Mouse (Mus musculus): ENCODE data around the gene Cox7a1. TPM values are rescaled to one million over a fixed set of nuclear protein-coding genes. Genes with fewer than 3 reads are reported as not detected.
A peak's percentile ranks its signal among the peaks of the same experiment; 100 is the strongest.
"Not testable (repeated sequence)": the region's sequence is repeated elsewhere in the genome, so short reads cannot be mapped to it uniquely, and the experiment has no call there.

The Cox7a1 gene
- polyA plus RNA-seq, 1 experiment from 2014 or later, result 9.1 TPM

DNA sequence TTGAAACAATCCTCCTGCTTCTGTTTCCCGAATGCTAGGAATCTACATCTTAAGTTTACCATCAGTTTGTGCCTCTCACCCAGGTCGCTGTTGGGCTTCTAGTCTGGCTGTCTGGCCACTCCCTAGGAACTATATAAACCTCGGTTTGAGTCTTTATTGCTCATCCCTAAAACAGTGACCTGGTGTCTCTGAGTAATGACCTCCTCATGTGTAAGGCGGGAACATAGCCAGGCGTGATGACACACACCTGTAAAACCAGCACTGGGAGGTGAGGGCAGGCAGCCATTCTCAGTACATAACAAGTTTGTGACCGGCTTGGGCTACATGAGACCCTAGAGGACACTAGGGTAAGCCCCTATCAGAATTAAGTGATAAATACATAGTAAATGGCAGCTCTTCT, 11.5 kb downstream of the Cox7a1 start:
- Histone ChIP-seq H3K4me3 (ENCODE audit: low read depth, low read length) (no peak overlapping the region; the same call in 1 of the 2 replicates), H3K27ac (ENCODE audit: low read length) (no peak overlapping the region), H3K9me3 (replicated peaks; ENCODE audit: control insufficient read depth, low read length) (no peaks in the 10 kb centered on the region), H3K36me3 (ENCODE audit: control insufficient read depth, insufficient read depth) (peaks cover 10% of the 10 kb centered on the region), H3K4me1 (ENCODE audit: control insufficient read depth, low read depth, low read length) (peaks cover 26% of the 10 kb centered on the region), H3K27me3 (ENCODE audit: control insufficient read depth, insufficient read depth, low read depth, low read length) (no peaks in the 10 kb centered on the region), H3K4me2 (ENCODE audit: low read depth, low read length) (peak overlapping the region; percentile 90), H3K9ac (ENCODE audit: low read depth, low read length) (no peak overlapping the region)
- WGBS (ENCODE audit: insufficient replicate concordance), result 60% methylated on average over 6 of the region's 6 CpGs
- ATAC-seq (ENCODE audit: low read depth), result no peak

DNA sequence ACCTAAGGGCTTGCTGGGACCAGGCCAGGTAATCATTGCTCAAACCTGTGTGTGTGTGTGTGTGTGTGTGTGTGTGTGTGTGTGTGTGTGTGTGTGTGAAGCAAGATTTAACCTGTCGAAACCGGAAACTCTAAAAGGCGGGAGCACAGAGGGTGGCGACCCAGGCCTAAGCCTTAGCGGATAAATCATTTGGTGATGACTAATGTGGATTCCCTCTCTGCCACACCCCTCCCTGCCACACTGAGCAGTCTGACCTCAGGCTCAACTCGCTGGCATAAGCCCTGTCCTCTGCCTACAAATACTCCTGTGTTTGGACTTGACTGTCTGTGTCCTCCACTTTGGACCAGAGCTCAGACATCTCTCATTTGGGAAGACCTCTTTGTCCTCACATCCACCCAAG, 12.2 kb downstream of the Cox7a1 start:
- Histone ChIP-seq H3K4me3 (ENCODE audit: low read depth, low read length) (no peak overlapping the region), H3K4me2 (ENCODE audit: low read depth, low read length) (no peak overlapping the region), H3K36me3 (ENCODE audit: control insufficient read depth, insufficient read depth) (peaks cover 9% of the 10 kb centered on the region), H3K9me3 (replicated peaks; ENCODE audit: control insufficient read depth, low read length) (no peaks in the 10 kb centered on the region), H3K27ac (ENCODE audit: low read length) (no peak overlapping the region), H3K27me3 (ENCODE audit: control insufficient read depth, insufficient read depth, low read depth, low read length) (no peaks in the 10 kb centered on the region), H3K4me1 (ENCODE audit: control insufficient read depth, low read depth, low read length) (peaks cover 26% of the 10 kb centered on the region), H3K9ac (ENCODE audit: low read depth, low read length) (no peak overlapping the region)
- ATAC-seq (ENCODE audit: low read depth), result no peak
- 61% methylated on average over 6 of the region's 6 CpGs for WGBS (ENCODE audit: insufficient replicate concordance)

DNA sequence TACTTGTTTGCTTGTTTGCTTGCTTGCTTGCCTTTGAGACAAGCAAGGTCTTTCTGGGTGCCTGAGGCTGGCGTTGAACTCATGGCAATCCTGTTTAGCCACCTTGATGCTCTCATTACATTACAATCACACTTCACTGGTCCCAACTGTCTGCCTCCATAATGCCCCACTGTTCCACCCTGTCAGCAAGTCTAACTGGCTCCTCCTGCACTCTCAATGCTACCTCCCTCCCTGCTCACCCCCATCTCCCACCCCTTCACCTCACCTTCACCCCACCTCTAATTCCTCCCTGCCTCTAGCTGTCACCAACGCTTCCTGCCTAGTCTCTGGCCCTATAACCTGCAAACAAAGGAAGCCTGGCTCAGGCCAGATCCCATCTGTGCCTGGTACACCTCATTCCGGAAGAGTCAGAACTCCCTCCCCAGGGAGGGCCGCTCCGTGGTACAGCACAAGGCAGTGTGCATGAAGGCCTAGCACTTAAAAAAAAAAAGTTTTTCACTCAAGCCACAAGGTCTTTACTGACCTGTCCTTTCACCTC, 13.7 kb downstream of the Cox7a1 start:
- H3K27ac ChIP-seq (ENCODE audit: low read length), result no peak overlapping the region
- 52% methylated on average over 5 of the region's 5 CpGs for WGBS (ENCODE audit: insufficient replicate concordance)

DNA sequence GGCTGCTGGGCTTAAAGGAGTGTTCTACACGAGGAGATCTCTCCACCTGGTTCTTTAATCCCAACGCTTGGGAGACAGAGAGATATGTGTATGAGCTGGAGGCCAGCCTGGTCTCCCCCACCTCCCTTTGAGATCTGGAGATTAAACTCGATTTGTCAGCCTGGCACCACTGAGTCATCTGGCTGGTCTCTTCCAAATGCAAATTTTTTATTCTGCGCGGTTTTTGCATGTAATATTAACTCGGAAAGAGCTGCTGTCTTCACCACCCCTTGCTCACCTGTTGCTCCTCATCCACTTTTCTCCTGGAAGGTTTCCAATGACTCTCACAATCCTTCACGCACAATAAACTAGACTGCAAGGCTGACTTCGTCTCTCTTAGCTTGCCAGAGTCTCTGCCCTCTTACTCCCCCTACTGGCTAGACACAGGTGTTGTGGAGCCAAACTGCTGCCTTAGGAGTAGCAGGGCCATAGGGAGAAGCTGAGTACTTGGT, 14.6 kb downstream of the Cox7a1 start, which contains the start of gene Capns1:
Gene Capns1, minus strand, starts transcription at position 331 of the 491 bp plus-strand sequence.
- Histone ChIP-seq H3K27me3 (ENCODE audit: control insufficient read depth, insufficient read depth, low read depth, low read length) (no peaks in the 10 kb centered on the region), H3K27ac (ENCODE audit: low read length) (no peak within 1 kb of the TSS), H3K4me1 (ENCODE audit: control insufficient read depth, low read depth, low read length) (peaks cover 18% of the 10 kb centered on the region), H3K4me3 (ENCODE audit: low read depth, low read length) (no peak within 1 kb of the TSS), H3K36me3 (ENCODE audit: control insufficient read depth, insufficient read depth) (no peaks in the 10 kb centered on the region), H3K9ac (ENCODE audit: low read depth, low read length) (no peak within 1 kb of the TSS), H3K9me3 (replicated peaks; ENCODE audit: control insufficient read depth, low read length) (no peaks in the 10 kb centered on the region), H3K4me2 (ENCODE audit: low read depth, low read length) (no peak within 1 kb of the TSS)
- WGBS (ENCODE audit: insufficient replicate concordance), result 6% methylated on average over 8 of the region's 8 CpGs
- no peak for ATAC-seq (ENCODE audit: low read depth)

More for the DNA sequence above, 13.7 kb downstream of the Cox7a1 start:
- H3K4me3 ChIP-seq (ENCODE audit: low read depth, low read length), result no peak overlapping the region
- H3K4me2 ChIP-seq (ENCODE audit: low read depth, low read length), result no peak overlapping the region
- ATAC-seq (ENCODE audit: low read depth), result no peak
- no peak overlapping the region for H3K9ac ChIP-seq (ENCODE audit: low read depth, low read length)
- H3K4me1 ChIP-seq (ENCODE audit: control insufficient read depth, low read depth, low read length), result peaks cover 26% of the 10 kb centered on the region
- H3K27me3 ChIP-seq (ENCODE audit: control insufficient read depth, insufficient read depth, low read depth, low read length), result no peaks in the 10 kb centered on the region
- no peaks in the 10 kb centered on the region for H3K36me3 ChIP-seq (ENCODE audit: control insufficient read depth, insufficient read depth)
- no peaks in the 10 kb centered on the region for H3K9me3 ChIP-seq (replicated peaks; ENCODE audit: control insufficient read depth, low read length)

DNA sequence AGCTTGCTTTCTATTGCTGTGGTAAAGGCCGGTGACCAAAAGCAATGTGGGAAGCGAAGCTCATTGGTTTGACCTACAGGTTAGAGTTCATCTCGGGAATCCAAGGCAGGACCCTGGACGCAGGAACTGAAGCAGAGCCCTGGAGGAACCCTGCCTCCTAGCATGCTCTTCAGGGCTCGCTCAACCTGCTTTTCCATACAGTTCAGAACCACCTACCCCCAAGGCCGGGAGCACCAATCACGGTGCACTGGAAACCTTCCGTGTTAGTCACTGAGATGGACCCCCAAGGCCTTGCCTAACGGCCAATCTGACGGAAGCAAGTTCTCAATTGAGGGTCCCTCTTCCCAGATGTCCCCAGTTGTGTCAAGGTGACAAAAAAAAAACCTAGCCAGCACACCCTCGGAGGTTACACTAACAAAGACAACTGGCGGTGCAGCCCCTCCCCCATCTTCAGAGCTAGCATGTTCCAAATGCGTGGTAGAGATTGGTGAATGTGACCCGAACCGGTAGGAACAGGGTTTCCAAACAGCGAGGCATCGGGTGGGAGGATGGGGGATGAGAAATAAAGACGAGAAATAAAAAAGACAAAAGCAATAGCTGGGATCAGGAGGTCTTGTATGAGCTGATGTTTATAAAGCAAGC, 15.7 kb downstream of the Cox7a1 start:
- Histone ChIP-seq H3K4me3 (ENCODE audit: low read depth, low read length) (no peak overlapping the region), H3K4me1 (ENCODE audit: control insufficient read depth, low read depth, low read length) (peaks cover 15% of the 10 kb centered on the region), H3K9me3 (replicated peaks; ENCODE audit: control insufficient read depth, low read length) (no peaks in the 10 kb centered on the region), H3K27ac (ENCODE audit: low read length) (no peak overlapping the region), H3K27me3 (ENCODE audit: control insufficient read depth, insufficient read depth, low read depth, low read length) (no peaks in the 10 kb centered on the region), H3K9ac (ENCODE audit: low read depth, low read length) (no peak overlapping the region), H3K4me2 (ENCODE audit: low read depth, low read length) (no peak overlapping the region), H3K36me3 (ENCODE audit: control insufficient read depth, insufficient read depth) (no peaks in the 10 kb centered on the region)
- WGBS (ENCODE audit: insufficient replicate concordance), result 64% methylated on average over 18 of the region's 18 CpGs
- no peak for ATAC-seq (ENCODE audit: low read depth)

DNA sequence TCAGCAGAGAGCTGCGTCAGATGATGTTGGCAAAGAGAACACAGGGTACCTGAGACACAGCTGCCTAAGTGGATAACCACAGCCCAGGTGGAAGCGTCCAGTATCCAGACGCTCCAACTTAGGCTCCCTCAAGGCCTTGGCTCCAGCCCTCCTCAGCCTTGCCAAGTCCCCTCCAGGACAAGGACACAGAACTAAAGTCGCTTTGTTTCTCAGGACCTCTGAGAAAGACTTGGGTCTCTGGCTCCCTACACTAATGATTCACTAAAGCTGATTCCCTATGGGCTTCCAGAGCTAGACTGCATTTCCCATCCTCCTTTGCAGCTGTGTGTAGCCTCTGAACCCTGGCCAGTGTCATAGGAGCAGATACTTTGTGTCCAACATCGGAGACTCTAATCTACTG, 16.3 kb downstream of the Cox7a1 start:
- WGBS (ENCODE audit: insufficient replicate concordance), result 69% methylated on average over 5 of the region's 5 CpGs
- ATAC-seq (ENCODE audit: low read depth), result no peak

DNA sequence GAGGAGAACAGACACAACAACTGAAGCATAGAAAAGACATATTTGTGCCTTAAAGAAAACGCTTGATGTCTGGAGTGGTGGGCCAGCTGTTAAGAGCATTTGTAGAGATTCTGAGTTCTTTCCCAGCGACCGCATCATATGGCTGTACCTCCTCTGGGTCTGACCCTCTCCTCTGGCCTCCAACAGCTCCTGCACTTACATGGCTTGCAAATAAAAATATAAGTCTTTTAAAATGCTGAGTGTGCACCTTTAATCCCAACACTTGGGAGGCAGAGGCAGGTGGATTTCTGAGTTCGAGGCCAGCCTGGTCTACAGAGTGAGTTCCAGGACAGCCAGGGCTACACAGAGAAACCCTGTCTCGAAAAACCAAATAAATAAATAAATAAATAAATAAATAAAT, 16.7 kb downstream of the Cox7a1 start:
- not testable (repeated sequence) for H3K9me3 ChIP-seq (replicated peaks; ENCODE audit: control insufficient read depth, low read length); H3K4me2 ChIP-seq (ENCODE audit: low read depth, low read length); H3K27me3 ChIP-seq (ENCODE audit: control insufficient read depth, insufficient read depth, low read depth, low read length); H3K27ac ChIP-seq (ENCODE audit: low read length); H3K36me3 ChIP-seq (ENCODE audit: control insufficient read depth, insufficient read depth); ATAC-seq (ENCODE audit: low read depth); H3K9ac ChIP-seq (ENCODE audit: low read depth, low read length); H3K4me1 ChIP-seq (ENCODE audit: control insufficient read depth, low read depth, low read length); H3K4me3 ChIP-seq (ENCODE audit: low read depth, low read length)
- WGBS (ENCODE audit: insufficient replicate concordance), result 81% methylated on average over 5 of the region's 5 CpGs

More for the DNA sequence above, 16.3 kb downstream of the Cox7a1 start:
- Histone ChIP-seq H3K4me3 (ENCODE audit: low read depth, low read length) (no peak overlapping the region), H3K36me3 (ENCODE audit: control insufficient read depth, insufficient read depth) (no peaks in the 10 kb centered on the region), H3K27me3 (ENCODE audit: control insufficient read depth, insufficient read depth, low read depth, low read length) (no peaks in the 10 kb centered on the region), H3K9me3 (replicated peaks; ENCODE audit: control insufficient read depth, low read length) (no peaks in the 10 kb centered on the region), H3K27ac (ENCODE audit: low read length) (no peak overlapping the region), H3K9ac (ENCODE audit: low read depth, low read length) (no peak overlapping the region), H3K4me1 (ENCODE audit: control insufficient read depth, low read depth, low read length) (peaks cover 13% of the 10 kb centered on the region), H3K4me2 (ENCODE audit: low read depth, low read length) (no peak overlapping the region)

DNA sequence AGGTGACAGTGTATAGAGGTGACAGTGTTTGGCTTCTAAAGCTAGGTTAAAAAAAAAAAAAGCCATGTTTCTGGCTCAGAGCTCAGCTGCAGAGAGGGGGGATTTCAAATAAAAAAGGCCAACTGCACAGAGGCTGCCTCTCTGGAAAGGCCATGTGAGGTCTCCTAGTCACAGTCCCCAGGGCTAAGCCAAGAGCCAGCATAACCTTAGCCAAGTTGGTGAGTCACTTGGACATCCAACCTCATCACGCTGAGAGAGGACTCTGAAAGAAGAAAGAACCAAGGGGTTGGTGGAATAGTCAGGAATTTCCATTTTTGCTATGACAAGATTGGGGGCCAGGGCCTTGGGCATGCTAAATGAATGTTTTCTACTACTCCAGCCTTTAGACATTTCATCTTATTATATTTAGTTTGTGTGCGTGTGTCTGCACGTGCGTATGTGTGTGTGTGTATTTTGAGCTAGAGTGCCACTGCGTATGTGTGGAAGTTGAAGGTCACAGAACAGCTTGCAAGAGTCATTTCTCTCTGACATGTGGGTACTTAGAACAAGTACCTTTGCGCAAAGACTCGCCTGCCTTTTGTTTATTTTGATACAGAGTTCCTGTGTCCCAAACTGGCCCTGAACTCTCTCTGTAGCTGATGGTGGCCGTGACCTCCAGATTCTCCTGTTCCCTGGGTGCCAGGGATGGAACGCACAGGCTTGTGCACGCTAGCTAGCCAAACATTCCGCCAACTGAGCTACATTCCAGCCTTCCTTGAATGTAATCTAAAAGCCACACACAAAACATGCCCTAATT, 19.1 kb downstream of the Cox7a1 start:
- no peak for ATAC-seq (ENCODE audit: low read depth)
- Histone ChIP-seq H3K4me2 (ENCODE audit: low read depth, low read length) (no peak overlapping the region), H3K36me3 (ENCODE audit: control insufficient read depth, insufficient read depth) (no peaks in the 10 kb centered on the region), H3K9ac (ENCODE audit: low read depth, low read length) (no peak overlapping the region), H3K9me3 (replicated peaks; ENCODE audit: control insufficient read depth, low read length) (no peaks in the 10 kb centered on the region), H3K4me1 (ENCODE audit: control insufficient read depth, low read depth, low read length) (peaks cover 4% of the 10 kb centered on the region; the same call in 1 of the 2 replicates), H3K27me3 (ENCODE audit: control insufficient read depth, insufficient read depth, low read depth, low read length) (no peaks in the 10 kb centered on the region), H3K4me3 (ENCODE audit: low read depth, low read length) (no peak overlapping the region), H3K27ac (ENCODE audit: low read length) (no peak overlapping the region)
- 65% methylated on average over 11 of the region's 11 CpGs for WGBS (ENCODE audit: insufficient replicate concordance)

DNA sequence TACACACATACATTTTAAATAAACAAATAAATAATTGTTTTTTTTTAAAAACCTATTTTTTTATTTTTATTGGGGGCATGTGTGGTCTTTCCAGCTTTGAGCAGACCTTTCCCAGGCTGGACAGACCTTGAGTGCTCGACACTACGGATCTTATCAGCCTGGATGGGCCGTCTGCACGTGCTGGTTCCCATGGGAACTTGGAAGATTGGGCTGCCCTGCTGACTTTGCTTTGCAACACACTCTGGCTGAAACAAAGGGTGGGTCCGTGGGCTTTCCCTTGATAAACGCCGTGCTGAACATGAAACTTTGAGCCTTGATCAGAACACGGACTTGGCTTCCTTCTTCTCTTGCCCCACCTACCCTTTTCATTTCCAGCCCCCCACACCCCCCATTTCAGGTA, 20.4 kb downstream of the Cox7a1 start:
- Histone ChIP-seq H3K9me3 (replicated peaks; ENCODE audit: control insufficient read depth, low read length) (no peaks in the 10 kb centered on the region), H3K4me2 (ENCODE audit: low read depth, low read length) (no peak overlapping the region), H3K36me3 (ENCODE audit: control insufficient read depth, insufficient read depth) (no peaks in the 10 kb centered on the region), H3K27ac (ENCODE audit: low read length) (no peak overlapping the region), H3K4me3 (ENCODE audit: low read depth, low read length) (no peak overlapping the region), H3K9ac (ENCODE audit: low read depth, low read length) (no peak overlapping the region), H3K4me1 (ENCODE audit: control insufficient read depth, low read depth, low read length) (no peaks in the 10 kb centered on the region), H3K27me3 (ENCODE audit: control insufficient read depth, insufficient read depth, low read depth, low read length) (no peaks in the 10 kb centered on the region)
- WGBS (ENCODE audit: insufficient replicate concordance), result 33% methylated on average over 8 of the region's 8 CpGs
- ATAC-seq (ENCODE audit: low read depth), result no peak
